7 mouse cellular contexts compared by ENCODE assay signal in genomic region chr9:64172816-64173665, GRCm38 (mm10). TPM values are rescaled to one million over a fixed set of nuclear protein-coding genes. Genes with fewer than 3 reads are reported as not detected.
DNase-seq lines count a peak whose midpoint lies in the region; ATAC-seq lines count a peak whose summit lies in the region.

Zwilch (minus strand) TSS chr9:64173104.
Rpl4 (plus strand) TSS chr9:64173375.

- DNase-seq in adrenal gland, postnatal 10 days, result peak; percentile 87
- DNase-seq in embryonic facial prominence, embryonic 10.5 days (ENCODE audit: low spot score), result peak; percentile 86
- DNase-seq in kidney, adult 11 months, result peak; percentile 78
- peak; percentile 87 for DNase-seq in limb, embryonic 10.5 days (ENCODE audit: low spot score)
- DNase-seq in spleen, adult 12 weeks (ENCODE audit: low spot score), result peak; percentile 80

- peaks cover 24% of the 10 kb centered on the region for H3K4me1 ChIP-seq in embryonic facial prominence, embryonic 10.5 days
- peaks cover 13% of the 10 kb centered on the region for H3K4me1 ChIP-seq in limb, embryonic 10.5 days
- peaks cover 25% of the 10 kb centered on the region for H3K4me1 ChIP-seq in midbrain, embryonic 13.5 days (replicated peaks)

- no peaks in the 10 kb centered on the region for H3K9me3 ChIP-seq in embryonic facial prominence, embryonic 10.5 days
- no peaks in the 10 kb centered on the region for H3K9me3 ChIP-seq in limb, embryonic 10.5 days (replicated peaks)
- H3K9me3 ChIP-seq in midbrain, embryonic 13.5 days, result no peaks in the 10 kb centered on the region

- H3K4me3 ChIP-seq in embryonic facial prominence, embryonic 10.5 days, result peak within 1 kb of the TSS; percentile 74
- H3K4me3 ChIP-seq in limb, embryonic 10.5 days, result peak within 1 kb of the TSS; percentile 68
- peak within 1 kb of the TSS; percentile 94 for H3K4me3 ChIP-seq in midbrain, embryonic 13.5 days (replicated peaks)

- H3K9ac ChIP-seq in midbrain, embryonic 13.5 days (replicated peaks), result peak within 1 kb of the TSS; percentile 86

- H3K4me2 ChIP-seq in midbrain, embryonic 13.5 days (replicated peaks), result peak within 1 kb of the TSS; percentile 92

- peaks cover 49% of the 10 kb centered on the region for H3K36me3 ChIP-seq in embryonic facial prominence, embryonic 10.5 days (replicated peaks)
- peaks cover 52% of the 10 kb centered on the region for H3K36me3 ChIP-seq in limb, embryonic 10.5 days
- H3K36me3 ChIP-seq in midbrain, embryonic 13.5 days, result peaks cover 35% of the 10 kb centered on the region

- ATAC-seq in granulocyte monocyte progenitor cell, adult 5-6 weeks (replicated peaks; ENCODE audit: poor library complexity, severe bottlenecking), result peak; percentile 83
- ATAC-seq in midbrain, embryonic 13.5 days, result peak; percentile 92

- WGBS in embryonic facial prominence, embryonic 10.5 days, result under 1% methylated on average over 42 of the region's 42 CpGs
- WGBS in limb, embryonic 10.5 days, result under 1% methylated on average over 42 of the region's 42 CpGs
- WGBS in midbrain, embryonic 13.5 days, result 0% methylated on average over 42 of the region's 42 CpGs

- H3K27me3 ChIP-seq in embryonic facial prominence, embryonic 10.5 days (replicated peaks; ENCODE audit: low read depth, poor library complexity, severe bottlenecking), result no peaks in the 10 kb centered on the region
- no peaks in the 10 kb centered on the region for H3K27me3 ChIP-seq in limb, embryonic 10.5 days (ENCODE audit: low read depth, poor library complexity, severe bottlenecking)
- H3K27me3 ChIP-seq in midbrain, embryonic 13.5 days, result no peaks in the 10 kb centered on the region

- peak within 1 kb of the TSS; percentile 97 for H3K27ac ChIP-seq in embryonic facial prominence, embryonic 10.5 days (replicated peaks)
- H3K27ac ChIP-seq in limb, embryonic 10.5 days, result peak within 1 kb of the TSS; percentile 95
- H3K27ac ChIP-seq in midbrain, embryonic 13.5 days, result peak within 1 kb of the TSS; percentile 76

RNA-seq across cellular contexts. Expression of gene Zwilch, which starts in this region (rescaled TPM):
- total RNA-seq in adrenal gland, postnatal 10 days (2021), result 10 to 100 TPM in 1 of 2 experiments, 1 to 10 TPM in 1; 5.9 to 12.8 TPM
- polyA plus RNA-seq in embryonic facial prominence, embryonic 10.5 days (2016; fragmentation: Nextera tagmentation; extraction: Ambion mirVana), result 43.7 and 46.1 TPM in 2 replicates
- total RNA-seq in granulocyte monocyte progenitor cell, adult 5-6 weeks (2014; fragmentation: Nextera tagmentation), result 61.4 and 63.4 TPM in 2 replicates
- 98.1 and 118 TPM in 2 replicates for total RNA-seq in granulocyte monocyte progenitor cell, adult 5-6 weeks (2017)
- 47.1 and 52.1 TPM in 2 replicates for polyA plus RNA-seq in limb, embryonic 10.5 days (2016; fragmentation: Nextera tagmentation; extraction: Ambion mirVana)
- 9.3 and 10.9 TPM in 2 replicates for polyA plus RNA-seq in midbrain, embryonic 13.5 days (2015; fragmentation: Nextera tagmentation; extraction: Ambion mirVana)

RNA-seq across cellular contexts. Expression of gene Rpl4, which starts in this region (rescaled TPM):
- 100 to 1,000 TPM; 901 to 923 TPM for total RNA-seq in adrenal gland, postnatal 10 days (2021)
- 1,235 and 1,262 TPM in 2 replicates for polyA plus RNA-seq in embryonic facial prominence, embryonic 10.5 days (2016; fragmentation: Nextera tagmentation; extraction: Ambion mirVana)
- total RNA-seq in granulocyte monocyte progenitor cell, adult 5-6 weeks (2014; fragmentation: Nextera tagmentation), result 3,177 and 3,393 TPM in 2 replicates
- 3,068 and 3,220 TPM in 2 replicates for total RNA-seq in granulocyte monocyte progenitor cell, adult 5-6 weeks (2017)
- 1,265 and 1,468 TPM in 2 replicates for polyA plus RNA-seq in limb, embryonic 10.5 days (2016; fragmentation: Nextera tagmentation; extraction: Ambion mirVana)
- polyA plus RNA-seq in midbrain, embryonic 13.5 days (2015; fragmentation: Nextera tagmentation; extraction: Ambion mirVana), result 668 and 675 TPM in 2 replicates

Comparison
In these comparisons a context has a peak if more than half of its experiments do, and no peak if none do; other contexts are left out.
1. Peak in every context shown above with its lines: DNase-seq, ATAC-seq, H3K4me3 ChIP-seq and H3K27ac ChIP-seq.
2. RNA of gene Zwilch (total RNA-seq): 61.4 to 118 TPM in granulocyte monocyte progenitor cell, adult 5-6 weeks; 5.9 to 12.8 TPM in adrenal gland, postnatal 10 days; every median in the first group is over 4 times any median in the second.